Mouse (Mus musculus) midbrain, embryonic 16.5 days (tissue): ENCODE measurements around the gene AI481877. TPM values are rescaled to one million over a fixed set of nuclear protein-coding genes. Genes with fewer than 3 reads are reported as not detected.

Experiments used
- ATAC-seq: fragments of 200-750 bp; cut with Nextera tagmentation; 2 replicates; pipeline ENCODE4 v1.8.0; 2017; ENCODE audit warnings: moderate TSS enrichment
- H3K27ac ChIP-seq: fragments of 300-500 bp; sonication (generic); 2 replicates; pipeline ENCODE4 v1.5.1; 2014; ENCODE audit warnings: mild to moderate bottlenecking, low read length, mixed read lengths
- H3K27me3 ChIP-seq: fragments of 300-500 bp; sonication (generic); 2 replicates; pipeline ENCODE4 v1.6.1; 2014; ENCODE audit warnings: low read depth, low read length, mixed read lengths; ENCODE audit not compliant: control insufficient read depth, insufficient read depth
- H3K36me3 ChIP-seq: fragments of 300-500 bp; sonication (generic); 2 replicates; pipeline ENCODE4 v1.6.1; 2014; ENCODE audit warnings: mild to moderate bottlenecking, low read length, moderate library complexity, mixed read lengths; ENCODE audit not compliant: control insufficient read depth, insufficient read depth
- H3K4me1 ChIP-seq: fragments of 300-500 bp; sonication (generic); 2 replicates; pipeline ENCODE4 v1.6.1; 2014; ENCODE audit warnings: mild to moderate bottlenecking, low read length, mixed read lengths; ENCODE audit not compliant: control insufficient read depth, insufficient read depth
- H3K4me2 ChIP-seq: fragments of 300-500 bp; sonication (generic); 2 replicates; pipeline ENCODE4 v1.6.1; 2014; ENCODE audit warnings: mild to moderate bottlenecking, low read length, mixed read lengths
- H3K4me3 ChIP-seq: fragments of 300-500 bp; sonication (generic); 2 replicates; pipeline ENCODE4 v1.5.1; 2014; ENCODE audit warnings: low read depth, mild to moderate bottlenecking, low read length, moderate library complexity, mixed read lengths
- H3K9ac ChIP-seq: fragments of 300-500 bp; sonication (generic); 2 replicates; pipeline ENCODE4 v1.6.1; 2014; ENCODE audit warnings: low read depth, low read length, mixed read lengths
- H3K9me3 ChIP-seq: fragments of 300-500 bp; sonication (generic); replicated peaks from 2 replicates; pipeline ENCODE4 v1.6.1; 2014; ENCODE audit warnings: mild to moderate bottlenecking, low read length, mixed read lengths; ENCODE audit not compliant: control insufficient read depth, poor library complexity, severe bottlenecking
- WGBS: fragments of 180-500 bp; shearing (Covaris S2); extraction: QIAGEN DNeasy Blood & Tissue Kit; methylation state at CpG from one replicate; pipeline ENCODE4 v1.1.7; 2014; 5-methylcytosine and 5-hydroxymethylcytosine counted together
- polyA plus RNA-seq: library from polyadenylated mRNA; unstranded; fragments of >200 nt; fragmentation: Nextera tagmentation; extraction: Ambion mirVana; gene quantifications from 2 replicates; pipeline ENCODE4 v1.2.1, GENCODE M21; 2015

AI481877 gene
- polyA plus RNA-seq, 1 experiment from 2014 or later = not detected

GRCm38 (mm10) chr4:59047222-59047621 lies 91.6 kb downstream of the AI481877 start:
- Histone ChIP-seq H3K9me3 (no peaks in the 10 kb centered on the region), H3K4me3 (no peak overlapping the region), H3K9ac (no peak overlapping the region), H3K36me3 (0 out of 2 replicates have a peak, but pooled peaks cover 3% of the 10 kb centered on the region), H3K4me2 (no peak overlapping the region), H3K27me3 (no peaks in the 10 kb centered on the region), H3K27ac (no peak overlapping the region), H3K4me1 (no peaks in the 10 kb centered on the region)
- WGBS = 30% methylated on average over 3 of the region's 3 CpGs
- no peak for ATAC-seq

- Histone ChIP-seq H3K4me1 (no peaks in the 10 kb centered on the region), H3K9ac (no peak overlapping the region), H3K27me3 (no peaks in the 10 kb centered on the region), H3K27ac (no peak overlapping the region), H3K4me2 (no peak overlapping the region), H3K36me3 (0 out of 2 replicates have a peak, but pooled peaks cover 6% of the 10 kb centered on the region), H3K9me3 (no peaks in the 10 kb centered on the region), H3K4me3 (no peak overlapping the region)
- WGBS = 89% methylated on average over 6 of the region's 6 CpGs
- no peak for ATAC-seq
Measured at GRCm38 (mm10) chr4:59043891-59044290, 94.9 kb downstream of the AI481877 start.

DNA sequence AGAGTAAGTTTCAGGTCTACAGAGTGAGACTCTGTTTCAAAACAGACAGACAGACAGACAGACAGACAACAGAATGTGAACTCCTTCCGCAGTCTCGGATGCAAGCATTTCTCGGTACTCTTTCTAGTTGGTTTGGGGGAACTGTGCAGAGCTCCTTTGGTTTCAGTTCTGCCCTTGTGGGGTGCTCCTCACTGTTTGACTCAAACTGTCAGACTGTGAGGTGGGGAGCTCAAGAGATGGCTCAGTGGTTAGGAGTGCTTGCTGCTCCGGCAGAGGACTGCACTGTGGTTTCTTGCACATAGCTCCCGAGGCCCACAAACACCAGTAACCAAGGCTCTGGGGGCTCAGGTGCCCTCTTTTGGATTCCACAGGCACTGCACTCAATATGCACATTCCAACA lies 95.7 kb downstream of the AI481877 start:
- Histone ChIP-seq H3K4me2 (no peak overlapping the region), H3K27ac (no peak overlapping the region), H3K4me1 (no peaks in the 10 kb centered on the region), H3K27me3 (no peaks in the 10 kb centered on the region), H3K9ac (no peak overlapping the region), H3K4me3 (no peak overlapping the region), H3K36me3 (0 out of 2 replicates have a peak, but pooled peaks cover 6% of the 10 kb centered on the region), H3K9me3 (no peaks in the 10 kb centered on the region)
- ATAC-seq = no peak
- 98% methylated on average over 5 of the region's 5 CpGs for WGBS

- ATAC-seq = no peak
- 93% methylated on average over 11 of the region's 11 CpGs for WGBS
- Histone ChIP-seq H3K27ac (no peak overlapping the region), H3K9me3 (no peaks in the 10 kb centered on the region), H3K4me1 (peaks cover 7% of the 10 kb centered on the region), H3K4me2 (no peak overlapping the region), H3K36me3 (0 out of 2 replicates have a peak, but pooled peaks cover 6% of the 10 kb centered on the region), H3K9ac (no peak overlapping the region), H3K4me3 (no peak overlapping the region), H3K27me3 (no peaks in the 10 kb centered on the region)
Measured at GRCm38 (mm10) chr4:59040397-59041287, 98.1 kb downstream of the AI481877 start.

DNA sequence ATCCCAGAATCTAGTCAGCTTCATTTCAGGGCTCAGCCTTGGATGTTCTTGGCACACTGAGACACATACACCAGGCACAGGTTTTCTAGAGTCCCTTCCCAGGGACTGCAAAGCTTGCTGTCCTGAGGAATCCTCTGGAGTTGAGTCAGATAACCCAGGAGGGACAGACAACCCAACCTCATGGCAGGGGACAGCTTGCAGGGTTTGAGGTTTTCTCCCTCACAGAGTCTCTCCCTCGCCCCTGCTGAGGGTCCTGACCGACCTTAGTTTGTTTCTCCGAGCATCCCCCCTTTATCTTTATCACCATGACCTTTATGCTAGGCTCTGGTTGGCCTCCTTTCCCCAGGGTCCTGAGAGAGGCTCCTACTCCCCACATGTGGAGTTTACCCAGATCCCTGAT lies 101.3 kb downstream of the AI481877 start:
- Histone ChIP-seq H3K4me1 (peaks cover 9% of the 10 kb centered on the region), H3K9me3 (no peaks in the 10 kb centered on the region), H3K4me2 (no peak overlapping the region), H3K27ac (no peak overlapping the region), H3K27me3 (no peaks in the 10 kb centered on the region), H3K4me3 (no peak overlapping the region), H3K9ac (no peak overlapping the region), H3K36me3 (0 out of 2 replicates have a peak, but pooled peaks cover 3% of the 10 kb centered on the region)
- ATAC-seq = no peak
- WGBS = 74% methylated on average over 3 of the region's 3 CpGs

DNA sequence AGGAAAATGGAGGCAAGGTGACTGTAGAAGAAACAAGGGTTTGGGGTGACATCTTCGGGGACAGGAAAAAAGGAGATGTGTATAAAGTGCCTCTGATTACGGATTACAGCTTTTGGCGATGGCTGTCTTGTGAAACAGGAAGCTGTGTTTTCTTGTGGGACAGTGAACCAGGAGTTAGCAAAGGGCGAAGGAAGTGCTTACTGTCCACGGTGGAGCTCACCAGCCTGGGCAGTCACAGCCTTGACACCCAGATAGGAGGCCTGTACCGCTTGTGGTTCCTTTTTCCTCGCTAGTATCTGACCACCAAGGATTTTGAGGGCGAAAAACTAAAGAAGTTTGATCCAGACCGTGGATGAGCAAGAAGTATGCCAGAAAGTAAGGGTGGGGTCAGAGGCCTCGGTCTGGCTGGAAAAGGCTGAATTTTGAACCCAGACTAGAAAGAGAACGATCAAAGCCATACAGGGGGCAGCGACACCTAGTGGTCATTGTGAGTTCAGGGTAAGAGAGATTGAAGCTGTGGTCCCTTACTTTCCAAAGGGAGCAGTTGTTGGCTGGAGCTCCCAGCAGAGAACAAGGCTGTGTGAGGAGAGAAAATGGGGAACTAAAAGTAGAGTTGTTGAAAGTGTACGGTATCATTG lies 102.2 kb downstream of the AI481877 start:
- Histone ChIP-seq H3K9me3 (no peaks in the 10 kb centered on the region), H3K4me2 (peak overlapping the region; percentile 66), H3K4me1 (peaks cover 9% of the 10 kb centered on the region), H3K36me3 (0 out of 2 replicates have a peak, but pooled peaks cover 3% of the 10 kb centered on the region), H3K4me3 (peak overlapping the region; percentile 85; the same call in 1 of the 2 replicates), H3K9ac (no peak overlapping the region), H3K27ac (no peak overlapping the region), H3K27me3 (no peaks in the 10 kb centered on the region)
- 52% methylated on average over 13 of the region's 13 CpGs for WGBS
- ATAC-seq = no peak

GRCm38 (mm10) chr4:59035786-59036350 lies 102.9 kb downstream of the AI481877 start:
- no peaks in the 10 kb centered on the region for H3K27me3 ChIP-seq
- peak overlapping the region; percentile 96 for H3K27ac ChIP-seq
- 0 out of 2 replicates have a peak, but pooled peaks cover 3% of the 10 kb centered on the region for H3K36me3 ChIP-seq
- peak overlapping the region; percentile 66 for H3K4me2 ChIP-seq
- ATAC-seq = peak; percentile 51
- WGBS = 54% methylated on average over 18 of the region's 18 CpGs
- H3K4me1 ChIP-seq = peaks cover 9% of the 10 kb centered on the region
- H3K9ac ChIP-seq = peak overlapping the region; percentile 96
- H3K9me3 ChIP-seq = no peaks in the 10 kb centered on the region
- peak overlapping the region; percentile 85 for H3K4me3 ChIP-seq

- Histone ChIP-seq H3K4me1 (peaks cover 9% of the 10 kb centered on the region), H3K27me3 (no peaks in the 10 kb centered on the region), H3K4me3 (peak within 1 kb of the TSS; percentile 85), H3K4me2 (peak within 1 kb of the TSS; percentile 66), H3K9me3 (no peaks in the 10 kb centered on the region), H3K36me3 (0 out of 2 replicates have a peak, but pooled peaks cover 2% of the 10 kb centered on the region), H3K9ac (peak within 1 kb of the TSS; percentile 96), H3K27ac (peak within 1 kb of the TSS; percentile 96)
- peak; percentile 89 for ATAC-seq
- WGBS = 5% methylated on average over 69 of the region's 76 CpGs
Measured at GRCm38 (mm10) chr4:59034918-59035785, 103.6 kb downstream of the AI481877 start, which contains the start of gene Gng10. Gng10 (plus strand) TSS chr4:59035088.
